Mouse (Mus musculus) heart, embryonic 16.5 days (tissue): ENCODE measurements around the gene Cic. TPM values are rescaled to one million over a fixed set of nuclear protein-coding genes. Genes with fewer than 3 reads are reported as not detected.

Source experiments
- ATAC-seq: fragments of 200-750 bp; cut with Nextera tagmentation; replicated peaks from 2 replicates; pipeline ENCODE4 v1.8.0; 2017; ENCODE audit warnings: moderate number of reproducible peaks; ENCODE audit not compliant: insufficient read depth, low FRiP score; ENCODE audit errors: extremely low read depth
- H3K27ac ChIP-seq: fragments of 300-500 bp; sonication (generic); 2 replicates; pipeline ENCODE4 v1.5.1; 2014; ENCODE audit warnings: mild to moderate bottlenecking, low read length, control low read depth, moderate library complexity
- H3K27me3 ChIP-seq: fragments of 300-500 bp; sonication (generic); 2 replicates; pipeline ENCODE4 v1.6.1; 2014; ENCODE audit warnings: low read length, mixed read lengths; ENCODE audit not compliant: control insufficient read depth, insufficient read depth
- H3K36me3 ChIP-seq: fragments of 300-500 bp; sonication (generic); 2 replicates; pipeline ENCODE4 v1.6.1; 2014; ENCODE audit not compliant: control insufficient read depth, insufficient read depth
- H3K4me1 ChIP-seq: fragments of 300-500 bp; sonication (generic); 2 replicates; pipeline ENCODE4 v1.6.1; 2014; ENCODE audit warnings: low read length, mixed read lengths; ENCODE audit not compliant: control insufficient read depth, insufficient read depth
- H3K4me2 ChIP-seq: fragments of 300-500 bp; sonication (generic); 2 replicates; pipeline ENCODE4 v1.6.1; 2014; ENCODE audit warnings: low read depth, mild to moderate bottlenecking, control low read depth, low read length
- H3K4me3 ChIP-seq: fragments of 300-500 bp; sonication (generic); 2 replicates; pipeline ENCODE4 v1.5.1; 2014; ENCODE audit warnings: mild to moderate bottlenecking, control low read depth, low read length
- H3K9ac ChIP-seq: fragments of 300-500 bp; sonication (generic); 2 replicates; pipeline ENCODE4 v1.6.1; 2014; ENCODE audit warnings: low read length, control low read depth
- H3K9me3 ChIP-seq: fragments of 300-500 bp; sonication (generic); replicated peaks from 2 replicates; pipeline ENCODE4 v1.6.1; 2016; ENCODE audit warnings: low read length; ENCODE audit not compliant: control insufficient read depth
- WGBS: fragments of 180-500 bp; shearing (Covaris S2); extraction: QIAGEN DNeasy Blood & Tissue Kit; methylation state at CpG from one replicate; pipeline ENCODE4 v1.1.7; 2014; 5-methylcytosine and 5-hydroxymethylcytosine counted together
- polyA plus RNA-seq: library from polyadenylated mRNA; unstranded; fragments of >200 nt; fragmentation: Nextera tagmentation; extraction: Ambion mirVana; gene quantifications from 2 replicates; pipeline ENCODE4 v1.2.1, GENCODE M21; 2015

The Cic gene
- polyA plus RNA-seq, 1 experiment from 2014 or later = 24.7 TPM

DNA sequence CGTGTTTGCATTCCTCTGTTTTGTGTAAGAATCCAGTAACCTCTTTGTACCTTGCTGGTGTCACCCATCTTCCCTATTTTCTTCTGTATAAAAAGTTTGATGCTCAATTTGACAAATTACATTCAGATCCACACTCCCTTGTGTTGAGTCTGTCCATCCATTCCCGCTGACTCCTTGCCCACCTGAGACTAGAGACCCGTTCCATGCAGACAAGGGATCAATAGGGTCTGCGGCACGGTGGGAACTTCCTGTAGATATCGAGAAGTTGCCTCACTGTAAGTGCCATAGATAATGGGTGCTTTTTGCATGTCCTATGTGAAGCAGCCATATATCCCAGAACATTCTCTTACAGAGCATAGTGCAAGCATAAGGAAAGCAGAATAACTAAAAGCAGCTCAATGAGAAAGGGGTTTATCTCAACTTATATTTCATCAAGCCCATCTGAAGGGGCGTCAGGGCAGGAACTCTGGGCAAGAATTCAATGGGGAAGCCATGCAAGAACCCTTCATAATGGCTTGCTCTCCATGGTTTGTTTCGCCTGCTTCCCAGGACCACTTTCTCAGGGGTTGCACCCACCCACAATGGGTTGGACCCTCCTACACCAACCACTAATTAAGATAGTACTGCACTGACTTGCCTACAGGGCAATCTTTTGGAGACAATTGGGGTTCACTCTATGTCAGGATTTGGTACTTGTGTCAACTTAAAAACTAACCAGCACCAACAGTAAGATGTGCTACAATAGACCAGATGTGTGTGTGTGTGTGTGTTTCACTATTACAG, 1.1 kb upstream of the Cic start:
- ATAC-seq = no peak
- Histone ChIP-seq H3K27me3 (no peaks in the 10 kb centered on the region), H3K27ac (no peak overlapping the region), H3K36me3 (no peaks in the 10 kb centered on the region), H3K9ac (no peak overlapping the region), H3K4me3 (no peak overlapping the region), H3K4me1 (peaks cover 19% of the 10 kb centered on the region), H3K4me2 (peak overlapping the region; percentile 80), H3K9me3 (no peaks in the 10 kb centered on the region)
- WGBS = 73% methylated on average over 8 of the region's 8 CpGs

DNA sequence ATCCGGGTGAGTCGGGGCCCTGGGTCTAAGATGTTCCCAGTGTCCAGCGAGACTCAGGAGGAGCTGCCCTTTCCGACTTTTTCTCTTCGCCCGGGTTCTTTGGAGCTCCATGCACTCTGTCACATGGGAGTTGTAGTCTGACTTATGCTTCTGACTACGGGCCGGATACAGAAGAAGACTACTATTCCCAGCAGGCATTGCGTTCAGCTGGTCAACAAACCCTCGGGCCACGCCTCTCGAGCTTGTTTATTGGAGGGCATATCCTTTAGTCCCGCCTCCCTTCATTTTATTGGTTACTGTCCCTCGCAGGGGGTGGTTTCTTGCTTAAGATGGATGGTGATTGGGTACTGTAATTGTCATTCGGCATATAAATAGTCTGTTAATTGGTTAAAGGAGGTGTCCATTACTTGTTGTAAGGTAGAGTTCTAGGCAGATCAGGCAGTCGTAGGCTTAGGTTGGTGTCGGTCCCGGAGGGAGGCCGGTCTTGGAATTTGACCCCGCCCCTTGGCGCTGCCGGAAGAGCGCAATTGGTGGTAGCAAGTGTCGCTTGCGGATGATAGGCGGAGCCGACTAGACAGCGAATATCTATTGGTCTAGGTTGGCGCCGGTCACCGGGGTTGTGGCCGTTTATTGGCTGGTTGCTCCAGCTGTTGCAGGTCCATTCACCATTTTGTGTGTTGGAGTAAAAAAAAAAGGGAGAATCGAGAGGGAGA, 403 bp downstream of the Cic start:
- H3K4me1 ChIP-seq = peaks cover 19% of the 10 kb centered on the region
- H3K9ac ChIP-seq = peak overlapping the region; percentile 92
- H3K27me3 ChIP-seq = no peaks in the 10 kb centered on the region
- H3K9me3 ChIP-seq = no peaks in the 10 kb centered on the region
- H3K36me3 ChIP-seq = 0 out of 2 replicates have a peak, but pooled peaks cover 5% of the 10 kb centered on the region
- peak; percentile 92 for ATAC-seq
- peak overlapping the region; percentile 96 for H3K27ac ChIP-seq
- WGBS = under 1% methylated on average over 33 of the region's 33 CpGs
- H3K4me3 ChIP-seq = peak overlapping the region; percentile 89
- H3K4me2 ChIP-seq = peak overlapping the region; percentile 80

DNA sequence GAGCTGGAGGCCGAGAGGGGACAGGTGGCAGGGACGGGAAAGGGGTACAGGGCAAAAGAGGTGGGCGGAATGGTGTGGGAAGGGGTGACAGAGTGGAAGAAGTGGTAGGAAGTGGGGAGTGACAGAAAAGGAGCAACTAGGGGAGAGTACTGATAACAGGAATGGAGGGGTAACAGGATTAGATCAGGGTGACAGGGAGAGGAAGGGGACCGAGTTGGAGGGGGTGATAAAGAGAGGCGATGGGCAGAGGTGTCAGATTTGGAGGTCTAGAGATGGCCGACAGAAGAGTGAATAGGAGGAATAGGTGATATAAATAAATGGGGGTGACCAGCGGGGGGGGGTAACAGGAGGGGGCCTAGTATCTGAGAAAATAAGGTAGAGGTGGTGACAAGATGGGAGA, 1.1 kb downstream of the Cic start:
- Histone ChIP-seq H3K36me3 (0 out of 2 replicates have a peak, but pooled peaks cover 5% of the 10 kb centered on the region), H3K4me1 (peaks cover 22% of the 10 kb centered on the region), H3K4me2 (peak overlapping the region; percentile 74), H3K9ac (peak overlapping the region; percentile 92), H3K27ac (peak overlapping the region; percentile 84), H3K4me3 (peak overlapping the region; percentile 89), H3K27me3 (no peaks in the 10 kb centered on the region), H3K9me3 (no peaks in the 10 kb centered on the region)
- under 1% methylated on average over 7 of the region's 7 CpGs for WGBS
- no peak for ATAC-seq

DNA sequence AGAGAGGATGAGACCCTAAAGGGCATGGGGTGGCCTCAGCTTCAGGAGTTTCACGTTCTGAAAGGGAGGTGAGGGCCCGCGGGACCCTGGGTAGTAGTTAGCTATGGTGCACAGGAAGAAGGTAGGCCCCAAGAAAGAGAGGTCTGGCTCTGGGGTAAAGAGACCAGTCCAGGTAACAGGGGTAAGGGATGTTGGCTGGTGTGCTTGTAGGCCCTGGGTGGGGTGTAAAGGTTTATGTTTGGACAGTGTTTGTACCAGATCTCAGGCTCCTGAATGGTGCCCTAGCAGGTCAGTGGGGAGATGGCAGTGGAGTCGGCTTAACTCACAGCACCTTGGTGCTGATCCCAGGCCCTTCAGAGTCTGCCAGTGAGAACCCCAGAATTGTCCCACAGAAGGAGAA, 1.5 kb downstream of the Cic start:
- Histone ChIP-seq H3K4me1 (peaks cover 26% of the 10 kb centered on the region), H3K36me3 (0 out of 2 replicates have a peak, but pooled peaks cover 5% of the 10 kb centered on the region), H3K27ac (peak overlapping the region; percentile 84), H3K9me3 (no peaks in the 10 kb centered on the region), H3K27me3 (no peaks in the 10 kb centered on the region), H3K4me2 (peak overlapping the region; percentile 74), H3K9ac (peak overlapping the region; percentile 92), H3K4me3 (peak overlapping the region; percentile 89)
- ATAC-seq = no peak
- 30% methylated on average over 4 of the region's 4 CpGs for WGBS

DNA sequence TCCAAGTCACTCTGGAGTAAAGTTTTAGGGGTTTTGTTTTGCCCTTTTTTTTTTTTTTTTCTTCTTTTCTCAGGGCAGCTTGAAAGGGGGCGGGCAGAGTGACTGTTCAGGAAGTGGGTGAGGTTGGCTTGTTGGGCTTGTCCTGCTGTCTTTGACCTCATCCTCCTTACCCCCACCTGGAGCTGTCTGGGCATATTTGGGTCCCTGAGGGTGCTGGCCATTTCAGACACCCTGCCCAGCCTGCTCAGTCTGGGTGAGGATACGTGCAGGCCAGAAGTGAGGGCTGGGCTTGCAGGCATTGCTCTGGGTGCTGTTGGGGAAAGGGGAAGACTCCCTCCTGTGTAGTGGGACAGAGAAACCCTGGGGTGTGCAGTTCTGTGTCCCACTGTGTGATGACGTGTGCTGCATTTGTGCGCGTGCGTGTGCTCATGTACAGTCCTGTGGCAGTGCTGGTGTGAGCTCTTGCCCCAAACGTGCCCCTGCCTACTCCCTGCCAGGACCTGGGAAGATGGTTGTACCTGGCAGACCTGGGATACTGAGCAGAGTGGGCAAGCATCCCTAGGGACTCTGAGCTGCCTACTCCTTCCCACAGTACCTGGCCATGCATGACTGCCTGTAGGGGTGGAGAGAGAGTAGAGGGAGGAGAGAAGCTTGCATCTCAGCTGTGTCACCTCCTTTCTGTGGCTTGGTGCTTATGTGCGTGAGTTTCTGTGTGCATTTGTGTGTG, 2.2 kb downstream of the Cic start:
- 78% methylated on average over 8 of the region's 8 CpGs for WGBS
- Histone ChIP-seq H3K4me2 (peak overlapping the region; percentile 74), H3K4me3 (peak overlapping the region; percentile 89), H3K9me3 (no peaks in the 10 kb centered on the region), H3K36me3 (0 out of 2 replicates have a peak, but pooled peaks cover 5% of the 10 kb centered on the region), H3K4me1 (peaks cover 33% of the 10 kb centered on the region), H3K27ac (peak overlapping the region; percentile 84), H3K9ac (peak overlapping the region; percentile 92), H3K27me3 (no peaks in the 10 kb centered on the region)
- ATAC-seq = no peak

DNA sequence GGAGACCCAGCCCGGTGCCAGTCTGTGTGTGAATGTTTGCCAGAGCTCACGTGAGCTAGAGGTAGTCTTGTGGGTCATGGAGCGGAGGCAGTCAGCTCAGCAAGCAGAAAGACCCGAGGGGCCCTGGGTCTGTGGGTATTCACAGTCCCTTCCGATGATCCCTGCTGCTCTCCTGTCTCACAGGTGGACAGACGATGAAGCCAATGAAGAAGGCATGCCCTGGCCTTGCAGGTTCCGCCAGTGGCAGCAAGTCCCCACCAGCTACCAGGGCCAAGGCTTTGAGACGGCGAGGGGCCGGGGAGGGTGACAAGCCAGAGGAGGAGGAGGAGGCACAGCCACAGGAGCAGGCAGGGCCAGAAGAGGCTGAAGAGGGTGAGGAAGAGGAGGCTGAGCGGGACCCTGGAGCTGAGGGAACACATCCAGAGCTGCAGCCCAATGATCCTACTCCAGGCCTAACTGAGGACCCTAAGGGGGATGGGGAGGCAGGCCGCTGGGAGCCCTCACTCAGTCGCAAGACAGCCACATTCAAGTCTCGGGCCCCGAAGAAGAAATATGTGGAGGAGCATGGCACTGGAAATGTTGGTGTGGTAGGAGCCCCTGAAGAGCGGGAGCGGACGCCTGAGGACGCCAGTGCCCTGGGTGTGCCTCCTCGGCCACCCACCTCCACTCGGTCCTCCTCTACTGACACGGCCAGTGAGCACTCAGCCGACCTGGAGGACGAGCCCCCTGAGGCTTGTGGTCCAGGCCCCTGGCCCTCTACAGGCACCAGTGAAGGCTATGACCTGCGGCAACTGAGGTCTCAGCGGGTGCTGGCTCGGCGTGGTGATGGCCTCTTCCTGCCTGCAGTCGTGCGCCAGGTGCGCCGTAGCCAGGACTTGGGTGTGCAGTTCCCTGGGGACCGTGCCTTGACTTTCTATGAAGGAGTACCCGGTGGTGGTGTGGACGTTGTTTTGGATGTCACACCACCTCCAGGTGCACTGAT, 3.4 kb downstream of the Cic start:
- WGBS = 89% methylated on average over 35 of the region's 35 CpGs
- ATAC-seq = no peak
- H3K4me2 ChIP-seq = no peak overlapping the region
- peak overlapping the region; percentile 7; the same call in 1 of the 2 replicates for H3K9ac ChIP-seq
- H3K27ac ChIP-seq = no peak overlapping the region
- H3K27me3 ChIP-seq = no peaks in the 10 kb centered on the region
- no peaks in the 10 kb centered on the region for H3K9me3 ChIP-seq
- H3K4me1 ChIP-seq = peaks cover 45% of the 10 kb centered on the region
- no peak overlapping the region for H3K4me3 ChIP-seq
- 0 out of 2 replicates have a peak, but pooled peaks cover 5% of the 10 kb centered on the region for H3K36me3 ChIP-seq

- Histone ChIP-seq H3K9ac (no peak overlapping the region), H3K9me3 (no peaks in the 10 kb centered on the region), H3K4me1 (peaks cover 51% of the 10 kb centered on the region), H3K4me2 (no peak overlapping the region), H3K27ac (no peak overlapping the region), H3K36me3 (0 out of 2 replicates have a peak, but pooled peaks cover 5% of the 10 kb centered on the region), H3K27me3 (no peaks in the 10 kb centered on the region), H3K4me3 (no peak overlapping the region)
- ATAC-seq = no peak
- 80% methylated on average over 30 of the region's 30 CpGs for WGBS
These were observed 4.3 kb downstream of the Cic start for GRCm38 (mm10) chr7:25271651-25272444.
